Mouse (Mus musculus): ENCODE measurements at regions not wholly inside any gene's neighbourhood (a gene's known extent, or its start where the extent isn't known, plus 50 kb on each side); places are given as distances from the start of the nearest gene placed in this dataset.

- DNase-seq (ENCODE audit: low read depth, low spot score) = no peak
Measured at GRCm38 (mm10) chr4:27715696-27716095, 1097.2 kb upstream of the Epha7 start.

- DNase-seq (ENCODE audit: low read depth, low spot score) = no peak
Measured at GRCm38 (mm10) chr4:27727761-27728160, 1085.2 kb upstream of the Epha7 start.

GRCm38 (mm10) chr4:27734143-27734542 is 1078.8 kb upstream of the Epha7 start:
- DNase-seq (ENCODE audit: low read depth, low spot score) = no peak

GRCm38 (mm10) chr4:27781874-27782273 is 1031.1 kb upstream of the Epha7 start:
- DNase-seq (ENCODE audit: low read depth, low spot score) = no peak

- DNase-seq (ENCODE audit: low read depth, low spot score) = peak; percentile 82
Measured at GRCm38 (mm10) chr4:27787070-27787469, 1025.9 kb upstream of the Epha7 start.
